Mouse (Mus musculus) midbrain, embryonic 10.5 days (tissue): ENCODE measurements around the gene Higd1a. TPM values are rescaled to one million over a fixed set of nuclear protein-coding genes. Genes with fewer than 3 reads are reported as not detected.

Experiments
- DNase-seq: peaks from one replicate; pipeline ENCODE4 v3.0.0-alpha.2; 2017; ENCODE audit warnings: low spot score
- H3K27ac ChIP-seq: fragments of 300-500 bp; sonication (generic); replicated peaks from 2 replicates; pipeline ENCODE4 v1.5.1; 2016; ENCODE audit warnings: mild to moderate bottlenecking
- H3K27me3 ChIP-seq: fragments of 300-500 bp; sonication (generic); 2 replicates; pipeline ENCODE4 v1.6.1; 2016; ENCODE audit warnings: low read depth, mild to moderate bottlenecking; ENCODE audit not compliant: poor library complexity, severe bottlenecking
- H3K36me3 ChIP-seq: fragments of 300-500 bp; sonication (generic); 2 replicates; pipeline ENCODE4 v1.6.1; 2016; ENCODE audit warnings: mild to moderate bottlenecking, moderate library complexity
- H3K4me1 ChIP-seq: fragments of 300-500 bp; sonication (generic); 2 replicates; pipeline ENCODE4 v1.6.1; 2016
- H3K4me3 ChIP-seq: fragments of 300-500 bp; sonication (generic); 2 replicates; pipeline ENCODE4 v1.5.1; 2016; ENCODE audit warnings: mild to moderate bottlenecking, moderate library complexity
- H3K9me3 ChIP-seq: fragments of 300-500 bp; sonication (generic); replicated peaks from 2 replicates; pipeline ENCODE4 v1.6.1; 2016; ENCODE audit warnings: mild to moderate bottlenecking
- WGBS: fragments of 180-500 bp; shearing (Covaris S2); methylation state at CpG from one replicate; pipeline ENCODE4 v1.1.7; 2016; 5-methylcytosine and 5-hydroxymethylcytosine counted together
- polyA plus RNA-seq: library from polyadenylated mRNA; unstranded; fragments of >200 nt; fragmentation: Nextera tagmentation; extraction: Ambion mirVana; gene quantifications from 2 replicates; pipeline ENCODE4 v1.2.1, GENCODE M21; 2016

The Higd1a gene
- polyA plus RNA-seq, 1 experiment from 2014 or later = 245 TPM

DNA sequence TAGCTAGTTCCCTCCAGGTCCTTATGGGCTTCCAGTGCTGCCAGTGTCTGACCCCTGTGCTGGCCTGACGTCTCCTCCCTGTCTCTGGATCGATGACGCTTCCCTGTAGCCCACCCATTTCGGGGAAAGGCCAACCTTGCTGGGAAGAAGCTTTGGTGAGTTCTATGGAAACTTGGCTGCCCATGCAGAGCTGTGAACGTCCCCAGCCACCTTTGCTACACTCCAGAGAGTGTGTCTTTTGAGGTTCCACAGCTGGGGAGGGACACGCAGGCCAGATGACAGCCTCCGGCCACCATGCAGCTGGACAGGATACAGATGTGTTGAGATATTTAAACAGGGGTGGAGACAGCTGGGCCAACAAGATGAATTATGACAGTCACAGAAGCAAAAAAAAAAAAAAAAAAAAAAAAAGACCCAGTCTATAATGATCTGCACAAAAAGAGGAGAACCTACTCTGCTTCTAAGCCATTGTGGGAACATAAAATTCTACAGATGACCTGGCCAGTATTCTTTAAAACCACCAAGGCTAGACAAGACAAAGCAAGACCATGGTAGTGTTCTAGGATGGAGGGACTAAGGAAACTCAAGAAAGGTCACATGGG is 37.3 kb upstream of the Higd1a start:
- no peak for DNase-seq
- Histone ChIP-seq H3K4me3 (no peak overlapping the region), H3K4me1 (peaks cover 13% of the 10 kb centered on the region), H3K27ac (no peak overlapping the region), H3K36me3 (no peaks in the 10 kb centered on the region), H3K9me3 (no peaks in the 10 kb centered on the region), H3K27me3 (no peaks in the 10 kb centered on the region)
- WGBS = 84% methylated on average over 7 of the region's 7 CpGs

DNA sequence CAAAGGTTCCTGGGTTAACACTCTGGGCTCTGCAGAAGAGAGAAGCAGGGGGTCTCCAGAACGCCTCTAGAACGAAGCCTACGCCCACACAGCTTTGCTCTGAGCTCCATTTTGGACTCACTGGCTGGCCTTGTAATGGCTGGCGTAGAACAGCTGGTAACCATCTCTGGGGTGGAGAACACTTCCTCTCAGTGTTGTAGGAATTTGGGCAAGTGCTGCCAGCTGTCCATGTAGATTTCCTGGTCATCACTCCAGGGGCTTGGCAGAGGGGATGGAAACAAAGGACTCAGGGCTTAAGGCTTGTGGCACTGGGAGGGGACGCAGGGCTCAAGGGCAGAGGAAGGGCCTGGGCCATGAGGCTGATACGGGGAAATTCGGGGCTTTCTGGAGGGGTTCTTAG is 36.3 kb upstream of the Higd1a start:
- no peaks in the 10 kb centered on the region for H3K27me3 ChIP-seq
- no peaks in the 10 kb centered on the region for H3K9me3 ChIP-seq
- H3K4me1 ChIP-seq = peaks cover 20% of the 10 kb centered on the region
- H3K36me3 ChIP-seq = no peaks in the 10 kb centered on the region
- no peak overlapping the region for H3K4me3 ChIP-seq
- WGBS = 79% methylated on average over 7 of the region's 7 CpGs
- no peak overlapping the region for H3K27ac ChIP-seq
- DNase-seq = no peak

DNA sequence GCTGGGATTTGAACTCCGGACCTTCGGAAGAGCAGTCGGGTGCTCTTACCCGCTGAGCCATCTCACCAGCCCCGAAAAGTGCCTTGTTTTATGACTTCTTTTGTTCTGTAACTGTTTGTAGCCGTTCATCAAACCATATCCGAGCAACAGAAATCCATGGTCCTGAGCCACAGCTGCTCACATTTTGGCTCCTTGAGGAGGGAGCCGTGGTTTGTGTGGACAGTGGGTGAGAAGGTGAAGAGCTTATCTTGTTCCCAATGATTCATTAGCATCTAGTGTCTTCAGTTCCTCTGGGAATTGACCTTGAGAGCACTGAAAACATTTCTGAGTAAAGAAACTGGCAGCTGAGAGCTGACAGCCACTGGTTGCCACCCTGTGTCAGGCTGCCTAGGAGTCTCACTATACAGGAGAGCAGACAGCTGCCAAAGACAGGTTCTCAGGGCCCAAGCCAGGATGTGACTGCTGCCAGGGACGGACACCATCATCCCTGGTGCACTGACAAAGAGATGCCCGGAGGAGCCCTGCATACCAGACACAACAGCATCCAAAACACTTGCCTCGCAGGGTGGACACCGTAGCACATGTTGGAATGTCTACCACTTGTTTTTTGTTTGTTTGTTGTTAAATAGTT is 34.0 kb upstream of the Higd1a start:
- Histone ChIP-seq H3K9me3 (no peaks in the 10 kb centered on the region), H3K27me3 (no peaks in the 10 kb centered on the region), H3K27ac (no peak overlapping the region), H3K4me3 (no peak overlapping the region), H3K4me1 (peaks cover 20% of the 10 kb centered on the region), H3K36me3 (no peaks in the 10 kb centered on the region)
- 90% methylated on average over 12 of the region's 12 CpGs for WGBS
- no peak for DNase-seq

DNA sequence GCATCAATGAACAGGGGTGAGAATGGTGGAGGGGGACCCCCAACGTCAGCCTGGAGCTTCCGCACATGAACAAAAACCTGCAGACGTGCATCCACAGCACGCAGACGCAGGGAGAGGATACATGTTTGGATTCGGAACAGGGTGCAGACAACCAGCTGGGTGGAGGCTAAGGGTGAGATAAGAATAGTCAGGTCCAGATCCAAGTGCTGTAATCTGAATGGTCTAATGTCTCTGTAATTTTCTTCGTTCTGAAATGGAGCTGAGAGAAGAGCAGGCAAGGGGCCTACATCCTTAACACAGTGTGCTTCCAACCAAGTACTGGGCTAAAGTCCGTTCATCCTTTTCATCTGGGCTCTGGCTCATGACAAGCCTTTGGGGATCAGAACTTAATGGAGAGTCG is 33.1 kb upstream of the Higd1a start:
- no peak for DNase-seq
- Histone ChIP-seq H3K4me3 (no peak overlapping the region), H3K4me1 (peaks cover 20% of the 10 kb centered on the region), H3K36me3 (no peaks in the 10 kb centered on the region), H3K27me3 (no peaks in the 10 kb centered on the region), H3K27ac (no peak overlapping the region), H3K9me3 (no peaks in the 10 kb centered on the region)
- 90% methylated on average over 9 of the region's 9 CpGs for WGBS

DNA sequence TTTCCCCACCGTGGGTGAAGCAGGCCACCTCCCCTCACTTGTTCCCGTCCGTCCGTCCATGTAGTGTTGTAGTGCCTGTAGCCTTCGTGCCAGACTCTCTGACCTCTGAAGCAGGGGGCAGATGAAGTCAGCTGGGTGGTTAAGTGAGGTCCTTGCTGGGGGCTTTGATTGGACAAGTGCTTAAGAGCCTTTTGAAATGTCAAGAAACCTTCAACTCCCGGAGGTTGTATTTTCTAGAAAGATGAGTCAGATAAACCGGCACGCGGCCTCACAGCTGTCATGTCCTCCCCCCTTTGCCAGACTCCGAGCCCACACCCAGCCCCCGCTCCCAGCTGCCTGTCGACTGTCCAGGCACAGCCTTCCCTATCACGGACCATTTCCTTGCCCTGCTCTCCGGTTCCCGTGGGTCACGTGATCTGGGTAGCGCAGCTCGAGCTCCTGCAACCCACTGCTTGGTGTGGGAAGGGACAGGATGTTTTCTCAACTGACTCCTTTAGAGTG is 32.3 kb upstream of the Higd1a start:
- Histone ChIP-seq H3K36me3 (no peaks in the 10 kb centered on the region), H3K27me3 (no peaks in the 10 kb centered on the region), H3K27ac (no peak overlapping the region), H3K4me1 (peaks cover 20% of the 10 kb centered on the region), H3K4me3 (no peak overlapping the region), H3K9me3 (no peaks in the 10 kb centered on the region)
- peak; percentile 29 for DNase-seq
- 50% methylated on average over 18 of the region's 18 CpGs for WGBS

DNA sequence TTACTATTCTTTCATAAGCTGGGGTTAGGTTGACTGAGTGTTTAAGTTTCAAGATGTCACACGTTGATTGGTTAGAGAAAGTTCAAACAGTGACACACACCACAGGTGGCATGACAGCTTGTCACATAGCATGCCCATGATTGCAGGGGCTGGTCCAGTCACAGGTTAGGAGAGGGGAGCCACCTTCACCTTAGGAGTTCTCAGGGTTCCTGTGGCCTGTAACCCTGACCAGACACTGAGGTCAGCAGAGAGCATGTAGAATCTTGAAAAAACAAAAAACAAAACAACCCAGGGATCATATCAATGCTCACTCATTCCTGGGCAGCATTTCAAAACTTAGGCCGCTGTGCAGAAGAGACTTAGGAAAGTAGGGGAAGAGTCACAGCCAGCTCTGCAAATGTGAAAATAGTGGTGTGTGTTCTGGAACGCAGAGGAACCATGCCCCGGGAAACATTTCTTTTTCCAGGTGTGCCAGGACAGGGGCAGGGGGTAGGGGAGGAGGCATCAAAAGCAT is 31.8 kb upstream of the Higd1a start:
- no peaks in the 10 kb centered on the region for H3K27me3 ChIP-seq
- 80% methylated on average over 4 of the region's 4 CpGs for WGBS
- H3K27ac ChIP-seq = no peak overlapping the region
- no peaks in the 10 kb centered on the region for H3K36me3 ChIP-seq
- peaks cover 20% of the 10 kb centered on the region for H3K4me1 ChIP-seq
- no peak for DNase-seq
- no peaks in the 10 kb centered on the region for H3K9me3 ChIP-seq
- H3K4me3 ChIP-seq = no peak overlapping the region

DNA sequence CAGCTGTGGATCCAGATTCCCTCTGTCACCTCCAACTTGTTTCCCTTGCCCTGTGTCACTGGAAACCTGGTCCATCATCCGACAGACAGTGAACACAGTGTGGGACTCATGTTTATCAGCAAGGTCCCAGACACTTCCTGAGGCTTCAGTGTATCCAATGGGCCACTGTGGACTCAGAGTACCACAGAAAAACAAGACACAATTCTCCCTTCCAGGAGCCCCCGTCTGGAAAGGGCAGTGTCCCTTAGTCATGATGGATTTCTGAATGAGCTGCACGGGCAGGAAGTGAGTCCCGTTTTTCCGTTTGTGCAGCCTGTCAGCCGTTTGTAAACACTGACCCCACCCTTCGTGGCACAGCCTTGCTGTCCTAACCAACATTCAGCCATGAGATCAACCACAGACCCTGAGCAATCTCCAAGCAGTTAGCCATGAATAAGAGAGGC is 23.9 kb upstream of the Higd1a start:
- H3K36me3 ChIP-seq = no peaks in the 10 kb centered on the region
- no peaks in the 10 kb centered on the region for H3K27me3 ChIP-seq
- DNase-seq = no peak
- 83% methylated on average over 7 of the region's 7 CpGs for WGBS
- no peaks in the 10 kb centered on the region for H3K9me3 ChIP-seq
- H3K4me3 ChIP-seq = no peak overlapping the region
- no peak overlapping the region for H3K27ac ChIP-seq
- peaks cover 8% of the 10 kb centered on the region for H3K4me1 ChIP-seq

DNA sequence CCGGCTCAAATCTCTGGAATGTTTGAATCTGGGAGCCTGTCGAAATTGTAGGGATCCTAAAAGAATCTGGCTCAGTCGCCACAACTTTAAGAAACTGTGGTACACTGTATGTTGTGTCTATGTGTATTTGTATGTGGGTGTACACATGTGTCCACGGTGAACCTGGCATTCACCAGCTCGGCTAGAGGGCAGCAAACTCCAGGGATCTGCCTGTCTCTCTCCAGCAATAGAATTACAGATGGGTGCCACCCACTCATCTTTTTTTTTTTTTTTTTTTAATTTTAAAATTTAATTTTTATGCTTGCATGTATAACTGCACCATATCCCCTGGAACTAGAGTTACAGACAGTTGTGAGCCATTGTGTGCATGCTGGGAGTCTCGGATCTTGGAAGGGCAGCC is 23.1 kb upstream of the Higd1a start:
- H3K9me3 ChIP-seq = no peaks in the 10 kb centered on the region
- WGBS = 84% methylated on average over 6 of the region's 6 CpGs
- H3K27me3 ChIP-seq = no peaks in the 10 kb centered on the region
- peaks cover 8% of the 10 kb centered on the region for H3K4me1 ChIP-seq
- no peak overlapping the region for H3K27ac ChIP-seq
- no peak for DNase-seq
- H3K4me3 ChIP-seq = no peak overlapping the region
- H3K36me3 ChIP-seq = no peaks in the 10 kb centered on the region

DNA sequence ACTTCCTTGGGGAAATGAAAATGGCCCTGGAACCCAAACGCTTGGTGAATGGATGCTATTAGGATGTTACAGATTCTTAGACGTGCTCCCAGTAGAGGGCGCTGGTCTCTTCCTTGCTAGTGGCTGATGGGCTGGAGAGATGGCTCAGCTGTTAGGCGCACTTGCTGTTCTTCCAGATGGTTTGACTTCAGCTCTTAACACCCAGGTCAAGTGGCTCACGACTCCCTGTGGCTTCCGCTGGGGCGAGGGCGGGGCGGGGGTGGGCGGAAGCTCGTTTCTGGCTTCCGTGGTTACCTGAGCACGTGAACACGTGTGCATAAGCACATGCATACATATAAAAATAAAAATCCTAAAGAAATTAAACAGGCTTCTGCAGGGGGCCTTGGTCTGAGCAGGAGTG is 22.7 kb upstream of the Higd1a start:
- Histone ChIP-seq H3K9me3 (no peaks in the 10 kb centered on the region), H3K4me3 (no peak overlapping the region), H3K36me3 (no peaks in the 10 kb centered on the region), H3K27ac (no peak overlapping the region), H3K4me1 (peaks cover 8% of the 10 kb centered on the region), H3K27me3 (no peaks in the 10 kb centered on the region)
- WGBS = 35% methylated on average over 14 of the region's 14 CpGs
- peak; percentile 71 for DNase-seq

DNA sequence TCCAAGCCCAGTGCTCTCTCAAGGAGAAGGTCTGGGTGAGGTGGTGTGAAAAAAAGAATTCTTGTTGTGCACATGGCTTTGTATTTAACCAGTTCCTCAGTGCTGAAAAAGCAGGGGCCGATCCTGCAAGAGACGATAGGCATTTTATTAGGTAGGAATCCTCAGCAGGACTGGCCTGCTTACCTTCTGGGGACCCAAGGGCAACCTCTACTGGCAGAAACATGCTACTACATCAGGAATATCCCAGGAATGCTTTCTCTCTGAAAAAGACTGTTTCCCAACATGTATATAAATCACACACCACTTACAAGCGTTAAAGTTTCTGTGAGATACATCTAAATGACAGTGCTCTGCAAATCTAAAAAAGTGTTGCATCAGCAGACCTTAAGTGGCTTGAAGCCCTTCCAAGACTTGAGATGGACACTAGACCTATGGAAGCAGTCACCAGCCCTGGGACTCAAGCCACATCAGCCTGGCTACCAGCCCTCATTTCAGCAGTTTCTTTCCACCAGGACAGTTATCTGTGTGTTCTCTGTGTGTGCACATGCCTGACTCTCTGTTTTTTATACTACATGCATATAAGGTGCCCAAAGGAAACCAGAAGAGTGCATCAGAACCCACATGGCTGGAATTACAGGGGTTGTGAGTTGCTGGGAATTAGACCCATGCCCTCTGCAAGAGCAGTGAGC is 19.0 kb upstream of the Higd1a start:
- Histone ChIP-seq H3K27ac (no peak overlapping the region), H3K9me3 (no peaks in the 10 kb centered on the region), H3K27me3 (no peaks in the 10 kb centered on the region), H3K4me3 (no peak overlapping the region), H3K36me3 (no peaks in the 10 kb centered on the region), H3K4me1 (peaks cover 8% of the 10 kb centered on the region)
- 35% methylated on average over 3 of the region's 3 CpGs for WGBS
- peak; percentile 43 for DNase-seq

DNA sequence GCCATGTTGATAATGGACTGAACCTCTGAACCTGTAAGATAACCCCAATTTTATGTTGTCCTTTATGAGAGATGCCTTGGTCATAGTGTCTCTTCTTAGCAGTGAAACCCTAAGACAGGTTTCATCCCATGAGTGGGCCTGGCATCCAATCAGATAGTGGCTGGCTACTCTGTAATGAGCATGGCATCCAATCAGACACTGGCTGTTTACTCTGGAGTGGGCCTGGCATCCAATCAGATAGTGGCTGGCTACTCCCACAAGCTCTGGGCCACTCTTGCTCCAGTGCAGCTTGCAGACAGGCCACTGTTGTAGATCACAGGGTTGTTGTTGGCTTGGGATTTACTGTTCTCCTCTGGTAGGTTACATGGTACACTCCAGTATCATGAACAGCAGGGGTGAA is 15.4 kb upstream of the Higd1a start:
- Histone ChIP-seq H3K4me1 (no peaks in the 10 kb centered on the region), H3K27me3 (no peaks in the 10 kb centered on the region), H3K4me3 (no peak overlapping the region), H3K27ac (no peak overlapping the region), H3K9me3 (no peaks in the 10 kb centered on the region), H3K36me3 (no peaks in the 10 kb centered on the region)
- no peak for DNase-seq

DNA sequence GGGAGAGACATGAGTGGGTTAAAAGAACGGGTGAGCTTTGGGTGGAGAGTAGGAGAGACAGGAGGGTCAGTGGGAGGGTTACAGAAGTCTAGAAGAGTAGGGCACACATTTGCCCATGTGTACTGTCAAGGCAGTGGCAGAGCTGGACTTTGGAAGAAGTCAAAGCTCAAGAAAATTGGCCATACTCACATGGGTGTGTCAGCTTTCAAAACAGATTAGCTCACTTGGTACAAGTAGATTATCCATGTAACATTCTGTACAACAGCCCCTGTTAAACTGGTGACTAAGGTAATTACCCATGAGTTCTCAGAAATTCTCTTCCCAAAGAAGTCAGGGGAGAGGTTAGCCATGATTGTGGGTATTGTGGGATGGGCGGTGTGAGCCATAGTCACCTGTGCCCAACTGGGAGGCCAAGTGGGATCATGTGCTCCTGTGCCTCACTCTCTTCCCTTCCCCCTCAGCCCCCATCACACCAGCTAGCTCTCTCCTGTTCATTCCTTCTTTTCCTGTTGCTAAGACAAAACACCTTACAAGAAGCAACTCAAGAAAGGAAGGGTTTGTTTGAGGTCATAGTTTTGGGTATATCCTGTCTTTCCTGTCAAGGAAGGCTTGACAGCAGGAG is 14.0 kb upstream of the Higd1a start:
- WGBS = 88% methylated on average over 2 of the region's 2 CpGs

More for the DNA sequence above, 14.0 kb upstream of the Higd1a start:
- Histone ChIP-seq H3K4me3 (no peak overlapping the region), H3K27ac (no peak overlapping the region), H3K27me3 (no peaks in the 10 kb centered on the region), H3K36me3 (no peaks in the 10 kb centered on the region), H3K4me1 (no peaks in the 10 kb centered on the region), H3K9me3 (no peaks in the 10 kb centered on the region)
- no peak for DNase-seq
